Mouse (Mus musculus) lung, postnatal 10 days (tissue): Measurements from ENCODE around the gene Tpo.

Experiments
- DNase-seq: peaks from one replicate; pipeline ENCODE4 v3.0.0; 2021

Gene Tpo

DNA sequence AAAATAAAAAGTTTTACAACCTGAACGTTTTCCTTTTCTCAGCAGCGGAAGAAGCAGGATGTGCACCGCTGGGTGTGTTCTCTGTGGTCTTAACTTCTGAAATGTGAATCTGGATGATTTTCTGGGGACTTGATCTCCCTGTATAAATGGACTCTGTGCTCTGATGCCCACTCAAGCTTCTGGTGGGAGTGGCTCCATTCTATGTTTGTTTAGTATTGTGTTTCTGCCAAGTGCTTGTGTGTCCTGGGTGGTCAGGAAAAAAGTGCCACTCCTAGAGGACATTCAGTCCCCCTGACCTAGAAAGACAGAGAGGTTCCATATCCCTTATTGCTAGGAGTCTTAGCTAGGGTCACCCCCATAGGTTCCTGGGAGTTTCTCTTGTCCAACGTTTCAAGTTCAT lies at the start of gene Tpo:
Tpo (minus strand) TSS at position 101 of the 400 bp plus-strand sequence.
- DNase-seq = no peak

DNA sequence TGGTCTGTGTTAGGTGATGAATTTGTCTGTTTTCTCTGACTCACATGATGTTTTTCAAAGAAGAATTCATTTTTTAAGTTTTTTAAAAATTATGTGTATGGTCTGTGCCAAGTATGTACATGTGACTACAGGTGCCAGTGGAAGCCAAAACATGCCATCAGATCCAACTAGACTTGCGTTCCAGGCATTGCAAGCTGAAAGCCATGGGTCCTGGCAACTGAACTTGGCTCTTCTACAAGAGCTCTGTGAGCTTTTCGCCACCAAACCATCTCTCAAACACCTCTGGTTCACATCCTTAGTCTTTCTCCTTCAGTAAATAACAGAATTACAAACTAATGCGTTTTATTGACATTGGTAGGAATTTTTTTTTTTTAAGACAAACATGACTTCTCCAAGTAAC lies 49.3 kb upstream of the Tpo start:
- DNase-seq = no peak

DNA sequence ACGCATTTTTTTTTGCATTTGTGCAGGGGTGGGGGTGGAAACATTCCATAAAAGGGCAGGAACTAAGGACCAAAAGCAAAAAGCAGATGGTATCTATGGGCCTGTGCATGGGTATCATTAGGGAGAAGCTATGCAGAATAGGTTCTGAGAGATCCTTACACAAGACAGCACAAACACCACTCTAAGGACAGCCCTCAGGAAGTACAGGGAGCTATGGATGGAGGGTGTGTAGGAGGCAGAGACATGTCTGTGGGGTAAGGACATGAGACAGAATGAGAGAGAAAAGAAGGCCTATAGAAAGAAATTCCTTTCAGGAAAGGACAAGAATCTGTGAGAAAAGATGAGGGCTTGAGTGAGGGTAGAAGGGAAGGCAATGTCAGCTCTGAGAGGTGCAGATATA lies 47.2 kb upstream of the Tpo start:
- no peak for DNase-seq

DNA sequence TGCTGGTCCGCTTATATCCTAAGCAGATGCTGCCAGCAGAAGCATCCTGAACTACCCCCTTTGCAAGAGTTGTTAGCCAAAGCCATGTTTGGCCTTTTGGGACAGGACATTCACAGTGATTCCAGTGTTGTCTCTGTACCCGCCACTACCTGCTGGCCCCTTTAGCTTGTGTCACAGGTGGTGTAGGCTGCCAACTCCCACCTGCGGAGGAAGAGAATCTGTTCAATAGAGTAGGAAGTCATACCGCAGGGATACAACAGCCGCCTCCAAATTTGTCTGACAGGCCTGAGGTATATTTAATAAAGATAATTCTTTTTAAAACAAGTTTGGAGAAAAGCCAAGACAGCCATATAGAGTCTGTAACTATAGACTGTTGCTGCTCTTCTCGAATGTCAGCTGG lies 45.5 kb upstream of the Tpo start:
- no peak for DNase-seq

DNA sequence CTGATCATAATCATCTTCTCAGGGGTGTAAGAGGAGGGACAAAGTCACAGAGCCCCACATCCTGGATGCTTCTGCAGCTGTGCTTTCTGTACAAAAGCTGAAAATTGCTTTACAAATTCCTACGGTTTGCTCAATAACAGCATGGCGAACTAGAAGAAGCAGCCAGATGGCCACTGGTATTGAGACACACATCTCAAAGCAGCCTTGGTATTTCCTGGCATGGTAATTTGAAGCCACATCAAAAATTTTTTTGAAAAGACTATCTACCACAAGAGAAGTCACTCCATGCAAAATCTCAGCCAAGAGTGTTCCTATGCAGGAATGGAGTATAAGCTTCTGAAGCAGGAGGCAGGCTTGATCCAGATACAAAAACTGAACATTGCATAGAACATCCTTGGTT lies 45.1 kb upstream of the Tpo start:
- DNase-seq = peak; percentile 16

DNA sequence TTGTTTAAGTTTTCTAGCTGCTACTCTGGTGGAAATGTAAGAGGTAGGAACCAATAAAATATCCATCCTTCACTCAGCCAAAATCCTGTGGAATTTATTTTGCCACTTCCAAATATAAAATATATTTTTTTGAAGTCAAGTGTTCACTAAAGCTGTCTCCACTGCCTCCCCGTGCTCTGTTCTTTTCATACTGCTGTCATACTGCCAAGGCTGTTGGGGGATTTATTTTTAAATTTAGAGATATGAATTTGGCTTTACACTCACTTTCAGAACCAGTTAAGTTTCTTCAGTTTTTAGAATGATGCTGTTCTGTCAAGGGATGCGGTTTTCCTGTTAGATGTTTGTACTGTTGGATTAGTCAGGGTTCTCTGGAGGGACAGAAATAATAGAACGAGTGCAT lies 36.1 kb upstream of the Tpo start:
- no peak for DNase-seq

DNA sequence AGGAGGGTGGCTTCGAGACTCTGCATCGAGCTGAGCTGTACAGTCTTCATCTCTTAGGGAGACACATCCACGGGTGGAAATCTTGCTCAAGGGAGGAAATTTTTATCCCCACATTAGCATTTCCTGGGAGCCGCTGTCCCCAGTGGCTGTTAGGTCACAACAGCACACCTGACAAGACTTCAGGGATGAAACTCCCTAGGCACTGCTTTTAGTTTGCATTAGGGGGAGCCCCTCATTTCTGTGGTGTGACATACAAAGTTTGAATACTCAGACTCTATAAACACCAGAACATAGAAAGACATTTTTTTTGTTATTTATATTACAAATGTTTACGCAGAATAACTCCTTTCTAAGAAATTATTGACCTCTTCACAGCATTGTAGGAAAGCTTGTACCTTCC lies 32.1 kb upstream of the Tpo start:
- DNase-seq = no peak

DNA sequence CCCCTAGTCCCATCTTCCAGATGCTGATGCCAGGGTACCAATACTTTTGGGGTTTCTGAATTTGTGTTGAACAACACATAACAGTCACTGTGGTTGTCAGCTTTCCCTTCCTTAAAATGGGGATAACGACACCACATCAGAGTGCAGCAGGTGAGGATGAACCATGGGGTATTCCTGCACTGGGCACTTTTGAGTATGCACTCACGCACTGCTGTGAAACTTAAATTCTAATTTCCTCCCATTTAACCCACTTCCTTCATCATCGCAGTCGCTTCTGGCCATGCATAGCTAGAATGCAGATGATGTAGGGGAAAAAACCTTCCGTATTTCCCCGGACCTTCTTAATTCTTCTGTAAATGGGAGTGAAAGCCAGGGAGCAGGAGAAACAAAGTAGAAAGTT lies 31.6 kb upstream of the Tpo start:
- no peak for DNase-seq

DNA sequence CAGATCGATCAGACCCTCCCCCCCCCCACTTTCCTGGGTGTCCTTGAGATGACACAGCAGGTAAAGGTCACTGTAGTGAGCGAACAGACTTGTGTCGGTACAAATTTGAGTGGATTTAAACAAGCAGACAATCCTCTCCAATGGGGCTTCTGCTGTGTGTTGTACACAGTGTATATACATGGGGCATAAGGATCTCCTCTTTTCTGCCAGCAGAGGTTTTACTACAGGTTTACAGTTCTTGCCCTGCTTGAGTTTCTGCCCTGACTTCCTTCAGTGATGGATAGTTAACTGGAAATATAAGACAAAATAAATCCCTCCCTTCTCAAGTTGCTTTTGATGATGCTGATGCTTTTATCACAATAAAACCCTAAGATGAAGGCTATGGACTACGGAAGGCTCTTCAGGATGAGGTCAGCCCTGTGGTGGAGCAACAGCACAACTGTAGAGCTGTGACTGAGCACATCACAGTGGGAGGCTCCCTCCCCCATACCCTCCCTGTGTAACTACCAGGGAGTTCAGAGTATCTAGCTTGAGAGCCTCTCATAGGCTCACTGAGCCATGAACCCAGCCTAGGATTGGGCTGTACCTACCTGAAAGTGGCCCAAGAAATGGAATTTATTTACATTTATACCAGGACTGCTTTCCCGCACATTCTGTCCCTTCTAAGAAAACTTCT lies 29.4 kb upstream of the Tpo start:
- no peak for DNase-seq

DNA sequence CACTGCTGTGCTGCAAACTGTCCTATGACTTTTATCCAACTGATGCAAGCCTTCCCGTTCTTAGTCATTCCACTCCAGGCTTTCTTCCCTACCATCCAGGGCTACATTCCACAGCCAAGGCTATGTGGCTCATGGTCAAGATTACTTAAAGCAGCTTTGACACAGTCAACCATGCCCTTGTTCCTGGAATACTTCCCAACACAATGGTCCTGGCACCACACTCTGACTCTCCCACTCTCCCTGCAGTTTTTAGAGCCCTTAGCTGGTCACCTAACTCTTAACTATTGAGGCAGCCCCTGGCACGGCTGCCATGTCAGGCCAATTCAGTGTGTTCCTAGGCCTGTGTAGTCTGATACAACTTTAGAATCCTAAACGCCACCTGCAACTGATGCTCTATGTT lies 28.1 kb upstream of the Tpo start:
- DNase-seq = peak; percentile 50

DNA sequence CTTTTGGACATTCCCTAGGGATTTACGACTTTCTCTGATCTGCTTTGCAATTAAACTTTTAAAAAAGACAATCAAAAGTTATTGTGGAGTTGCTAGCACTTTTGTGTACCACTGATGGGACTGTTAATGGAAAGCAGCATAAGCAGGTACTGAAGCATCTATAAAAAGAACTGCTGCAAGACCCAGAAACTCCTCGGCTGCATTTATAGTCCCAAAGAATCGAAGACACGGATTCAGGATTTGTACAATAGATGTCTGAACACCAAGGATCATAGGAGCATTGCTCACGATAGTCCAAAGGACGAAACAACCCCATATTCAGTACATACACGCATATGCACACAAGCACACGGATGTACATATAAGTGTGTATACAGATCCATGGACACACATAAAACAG lies 27.4 kb upstream of the Tpo start:
- DNase-seq = no peak

DNA sequence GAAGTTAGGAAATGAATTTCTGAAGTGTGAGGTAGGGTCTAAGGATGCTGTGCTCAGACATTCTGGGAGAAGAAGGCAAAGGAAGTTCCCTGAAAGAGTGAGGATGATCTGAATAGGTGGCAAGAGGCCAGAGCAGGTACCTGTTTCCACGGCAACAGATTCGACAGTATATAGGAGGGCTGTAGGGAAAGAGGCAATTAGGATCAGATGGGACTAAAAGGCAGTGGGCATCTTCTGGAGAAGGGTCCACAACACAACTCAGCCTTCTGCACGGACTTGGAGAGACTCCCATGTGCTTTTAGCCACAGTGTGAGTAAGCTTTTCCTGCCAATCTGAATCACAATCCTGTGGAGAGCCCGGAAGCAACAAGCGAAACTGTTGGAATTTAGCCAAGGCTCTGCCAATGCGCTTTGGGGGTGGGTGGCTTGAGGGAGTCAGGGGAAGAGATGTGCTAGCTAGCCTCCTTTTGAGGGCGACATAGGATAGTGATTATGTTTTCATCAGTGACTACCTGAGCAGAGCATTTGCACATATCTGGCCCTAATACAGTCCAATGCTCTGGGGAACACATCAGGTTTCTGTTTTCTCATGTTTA lies 21.8 kb upstream of the Tpo start:
- DNase-seq = no peak

DNA sequence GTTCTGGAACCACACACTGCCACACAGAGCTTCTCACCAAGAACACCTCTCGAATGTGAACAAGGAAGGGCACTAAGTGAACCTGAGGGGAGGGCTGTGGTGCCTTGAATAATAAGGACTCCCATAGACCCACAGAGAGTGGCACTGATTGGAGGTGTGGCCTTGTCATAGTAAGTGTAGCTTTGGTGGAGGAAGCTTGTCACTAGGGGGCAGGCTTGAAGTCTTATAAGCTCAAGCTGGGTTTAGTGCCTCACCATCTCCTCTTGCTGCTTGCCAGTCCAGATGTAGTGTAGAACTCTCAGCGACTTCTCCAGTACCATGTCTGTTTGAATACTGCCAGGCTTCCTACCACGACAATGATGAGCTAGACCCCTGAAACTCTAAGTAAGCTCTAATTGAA lies 9.7 kb upstream of the Tpo start:
- peak; percentile 59 for DNase-seq

DNA sequence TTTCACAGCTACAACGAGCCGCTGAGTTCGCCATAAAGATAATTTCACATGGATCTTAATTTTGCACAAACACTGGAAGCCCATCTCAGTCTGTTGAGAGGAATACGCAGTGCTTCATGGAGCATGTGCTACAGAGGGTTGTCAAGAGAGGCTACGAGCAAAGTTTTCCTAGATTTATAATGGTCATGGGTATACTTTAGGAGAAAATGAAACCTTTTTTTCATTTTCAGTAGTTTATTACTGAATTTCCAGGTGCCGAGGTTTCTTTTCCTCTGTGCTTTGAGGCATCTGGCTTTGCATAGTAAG lies 3.1 kb downstream of the Tpo start:
- DNase-seq = no peak

DNA sequence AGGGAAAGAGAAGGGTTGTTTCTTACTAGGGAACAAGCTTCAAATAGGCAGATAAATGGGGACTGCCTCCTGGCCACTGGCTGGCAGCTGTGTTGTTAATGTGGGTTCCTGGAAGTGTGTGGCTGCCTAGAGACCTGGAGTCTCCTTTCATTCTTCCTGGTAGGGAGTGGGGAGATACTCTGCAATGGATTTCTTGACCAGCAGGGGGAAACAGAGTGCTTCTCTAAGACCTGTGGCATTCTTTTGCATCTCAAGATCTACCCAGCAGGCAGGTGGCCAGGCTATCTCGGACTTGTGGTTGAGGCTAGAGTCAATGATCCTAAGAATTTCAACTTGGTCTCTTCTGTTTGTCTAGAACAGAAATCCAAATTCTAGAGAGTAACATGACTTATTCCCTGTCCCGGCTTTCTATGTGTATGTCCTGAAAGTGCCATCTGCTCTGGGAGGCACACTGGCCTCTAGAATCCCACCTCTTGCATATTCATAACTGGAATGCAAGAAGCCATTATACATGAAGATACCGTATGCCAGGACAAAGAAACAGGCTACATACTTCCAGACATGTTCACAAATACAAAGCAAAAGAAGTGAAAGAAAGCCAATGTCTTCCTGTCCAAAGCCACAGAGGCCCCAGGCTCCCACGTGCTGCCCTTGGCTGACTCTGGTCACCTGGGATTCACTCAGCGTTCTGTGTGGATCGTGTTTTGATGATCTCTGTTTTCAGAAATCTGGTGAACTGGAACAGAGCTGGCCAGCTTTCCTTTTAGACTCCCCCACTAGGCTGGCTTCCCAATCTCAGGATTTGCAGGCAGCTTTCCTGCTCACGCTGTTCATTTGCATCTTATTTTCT lies 3.6 kb downstream of the Tpo start:
- peak; percentile 79 for DNase-seq

DNA sequence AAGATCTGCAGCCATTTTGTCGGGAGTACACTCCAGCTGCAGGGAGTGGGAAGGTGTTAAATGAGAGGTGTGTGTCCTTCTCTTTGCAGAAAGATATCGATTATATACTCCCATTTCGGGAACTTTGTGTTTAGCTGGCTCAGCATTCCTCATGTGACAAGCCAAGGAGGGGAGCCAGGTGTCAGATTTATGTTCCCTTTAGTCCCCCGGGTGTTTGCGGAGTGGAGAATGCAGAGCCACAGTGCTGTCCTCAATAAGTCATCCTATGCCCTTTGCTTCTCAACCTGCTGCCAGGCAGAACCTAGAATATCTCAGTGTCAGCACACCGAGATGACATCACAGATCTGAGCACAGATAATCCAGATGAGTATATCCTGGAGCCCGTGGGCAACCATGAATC lies 10.1 kb downstream of the Tpo start:
- no peak for DNase-seq

DNA sequence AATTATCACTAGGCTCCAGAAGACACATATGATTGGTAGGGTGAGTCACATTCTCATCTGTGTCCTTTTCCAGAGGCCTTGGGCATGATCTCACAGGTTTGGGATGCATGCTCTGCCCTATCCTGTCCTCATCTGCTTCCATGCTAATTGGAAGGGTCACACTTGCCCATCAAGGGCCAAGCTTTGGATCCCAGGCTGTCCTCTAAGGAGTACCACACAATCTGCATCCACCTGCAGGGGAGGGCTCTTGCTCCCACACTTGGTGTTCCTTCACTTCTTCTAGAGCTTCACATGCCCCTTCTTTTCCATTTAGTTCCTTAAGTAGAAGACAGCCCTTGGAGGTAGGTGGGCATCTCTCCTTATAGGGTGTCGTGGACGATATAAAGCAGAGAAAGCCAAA lies 20.2 kb downstream of the Tpo start:
- no peak for DNase-seq

DNA sequence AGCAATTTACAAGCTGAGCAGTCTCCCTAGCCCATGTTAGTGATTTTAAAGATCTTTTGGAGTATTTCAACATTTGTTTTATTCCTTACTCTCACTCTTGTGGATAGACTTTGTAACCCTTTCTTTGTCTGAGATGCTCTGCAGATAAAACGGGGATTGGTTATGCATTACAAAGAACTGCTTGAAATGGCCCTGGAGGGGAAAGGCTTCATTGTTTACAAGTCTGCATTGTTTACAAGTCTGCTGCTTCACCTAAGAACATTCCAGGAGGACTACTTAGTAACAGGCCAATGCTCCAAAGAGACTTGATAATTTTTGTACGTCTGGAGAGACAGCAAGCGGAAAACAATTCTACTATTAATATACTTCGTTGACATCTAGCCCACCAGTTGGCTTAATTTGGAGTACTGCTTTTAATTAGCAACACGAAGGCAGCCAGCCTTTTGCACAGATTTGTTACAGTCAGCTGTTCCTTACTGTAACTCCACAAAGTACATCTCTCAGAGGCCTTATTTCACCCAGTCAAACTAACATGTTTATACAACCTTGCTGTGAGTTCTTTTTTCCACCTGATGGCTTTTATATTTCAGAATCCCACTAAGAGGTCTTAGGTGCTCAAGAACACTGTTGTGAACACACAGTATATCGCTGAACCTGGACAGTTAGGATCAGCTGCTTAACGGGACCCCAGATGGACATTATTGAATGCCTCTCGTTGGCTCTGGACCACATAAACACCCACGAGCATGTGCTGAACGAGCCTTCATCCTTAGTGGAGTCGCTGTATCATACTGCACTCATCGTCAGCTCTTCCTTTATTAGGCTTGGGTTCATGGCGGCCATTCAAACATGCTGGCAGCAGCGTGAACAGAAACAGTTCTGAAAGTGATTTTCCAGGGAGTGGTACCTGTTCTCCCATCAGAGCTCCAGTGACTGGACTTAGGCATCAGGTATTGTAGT lies 22.5 kb downstream of the Tpo start:
- DNase-seq = no peak

DNA sequence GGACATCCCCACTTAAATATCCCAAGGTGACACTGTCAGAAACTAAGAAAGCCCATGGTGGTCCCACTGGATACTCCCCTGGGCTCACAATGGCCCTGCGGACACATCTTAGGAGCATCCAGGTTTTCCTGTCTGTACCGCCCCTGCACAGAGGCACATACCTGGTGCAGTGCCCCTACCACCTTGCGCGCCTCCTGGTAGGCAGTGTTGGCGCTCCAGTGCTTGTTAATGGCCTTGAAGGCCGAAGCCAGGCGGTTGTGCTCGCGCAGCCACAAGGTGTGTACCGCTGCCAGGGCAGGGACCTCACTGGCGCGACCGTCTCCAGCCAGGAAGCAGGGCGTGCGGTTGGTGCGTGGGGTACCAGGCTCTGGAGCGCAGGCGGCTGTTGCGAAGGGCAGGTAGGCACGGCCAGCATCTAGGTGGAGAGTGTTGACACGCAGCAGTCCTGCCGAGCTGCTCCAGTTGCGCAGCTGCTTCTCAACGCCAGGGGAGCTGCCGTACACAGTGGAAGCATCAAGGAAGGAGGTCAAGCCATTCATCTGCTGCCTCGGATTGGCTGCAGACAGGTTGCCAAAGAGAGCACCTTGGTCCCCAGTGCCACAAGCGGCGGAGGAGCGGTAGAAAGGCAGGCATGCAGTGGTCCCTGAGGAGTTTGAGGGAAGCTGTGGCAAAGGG lies 29.4 kb downstream of the Tpo start:
- DNase-seq = no peak

DNA sequence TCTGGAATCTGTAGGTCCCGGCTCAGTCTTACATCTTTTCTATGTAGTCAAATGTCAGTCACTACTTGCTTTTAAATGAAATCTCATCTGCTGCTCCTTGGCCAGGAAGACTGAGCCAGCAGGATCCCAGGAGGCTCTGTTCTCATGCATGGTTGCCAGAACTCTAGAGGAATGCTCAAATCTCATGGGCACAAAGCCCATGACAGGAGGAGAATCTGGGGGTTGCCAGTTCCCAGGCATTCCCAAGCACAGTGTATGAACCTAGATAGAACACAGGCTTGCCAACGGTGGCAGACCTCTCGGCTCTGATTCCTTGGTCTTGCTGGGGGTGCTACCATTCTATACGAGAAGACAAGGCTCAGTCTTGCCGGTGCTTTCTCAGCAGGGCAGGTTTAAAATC lies 40.3 kb downstream of the Tpo start:
- no peak for DNase-seq

DNA sequence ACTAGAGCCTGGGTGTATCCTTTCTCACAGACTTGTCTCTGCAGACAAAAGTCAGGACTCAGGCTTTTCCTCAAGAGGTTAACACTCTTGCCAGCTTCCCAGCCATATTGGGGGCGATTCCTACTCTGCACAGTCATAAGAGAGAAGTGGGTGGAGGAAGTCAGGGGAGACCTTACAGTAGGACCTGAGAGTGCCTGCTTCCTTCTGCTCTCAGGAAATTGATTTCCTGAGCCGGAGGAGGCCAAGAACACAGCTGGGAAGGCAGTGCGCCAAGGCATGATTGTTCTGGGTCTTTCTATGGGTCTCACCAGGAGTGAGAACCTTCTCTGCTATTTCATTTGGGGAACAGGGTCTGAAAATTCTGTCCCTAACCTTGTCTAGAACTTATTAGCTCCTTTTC lies 48.5 kb downstream of the Tpo start:
- no peak for DNase-seq

DNA sequence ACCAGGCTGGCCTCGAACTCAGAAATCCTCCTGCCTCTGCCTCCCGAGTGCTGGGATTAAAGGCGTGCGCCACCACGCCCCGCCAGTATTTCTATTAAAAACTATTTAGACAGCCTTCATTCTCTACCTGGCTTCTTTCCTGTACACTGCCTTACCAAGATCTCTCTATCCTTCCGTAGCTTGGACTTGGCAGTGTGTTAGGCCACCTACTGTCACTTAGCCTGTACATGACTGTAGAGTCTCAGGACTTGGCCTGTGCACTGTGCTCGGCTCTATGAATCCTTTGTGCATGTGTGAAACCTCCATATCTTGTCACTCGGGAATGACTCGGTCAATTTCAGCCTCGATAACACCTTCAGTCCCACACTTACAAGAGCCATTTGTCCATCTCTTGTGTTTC lies 55.4 kb downstream of the Tpo start:
- DNase-seq = no peak

DNA sequence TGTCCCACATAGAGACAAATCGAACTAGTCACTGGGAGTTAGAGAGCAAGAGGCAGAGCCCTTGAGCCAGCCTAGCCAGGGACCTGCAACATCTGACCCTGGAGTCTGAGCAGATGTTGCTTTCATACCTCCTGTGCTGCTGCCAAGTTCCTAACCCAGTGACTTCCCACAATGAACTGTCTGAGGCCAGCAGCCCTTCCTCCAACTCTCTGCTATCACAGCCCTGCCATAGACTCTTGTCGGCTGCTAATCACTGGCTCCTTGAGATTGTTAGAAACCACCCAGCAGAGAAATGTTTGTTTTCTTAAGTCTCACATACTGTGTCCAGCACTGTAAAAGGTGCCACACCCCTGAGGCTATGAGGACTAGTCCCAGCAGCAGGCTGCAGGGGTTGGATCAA lies 56.1 kb downstream of the Tpo start:
- no peak for DNase-seq
